Mouse (Mus musculus): ENCODE measurements around the gene Nck2.

DNA sequence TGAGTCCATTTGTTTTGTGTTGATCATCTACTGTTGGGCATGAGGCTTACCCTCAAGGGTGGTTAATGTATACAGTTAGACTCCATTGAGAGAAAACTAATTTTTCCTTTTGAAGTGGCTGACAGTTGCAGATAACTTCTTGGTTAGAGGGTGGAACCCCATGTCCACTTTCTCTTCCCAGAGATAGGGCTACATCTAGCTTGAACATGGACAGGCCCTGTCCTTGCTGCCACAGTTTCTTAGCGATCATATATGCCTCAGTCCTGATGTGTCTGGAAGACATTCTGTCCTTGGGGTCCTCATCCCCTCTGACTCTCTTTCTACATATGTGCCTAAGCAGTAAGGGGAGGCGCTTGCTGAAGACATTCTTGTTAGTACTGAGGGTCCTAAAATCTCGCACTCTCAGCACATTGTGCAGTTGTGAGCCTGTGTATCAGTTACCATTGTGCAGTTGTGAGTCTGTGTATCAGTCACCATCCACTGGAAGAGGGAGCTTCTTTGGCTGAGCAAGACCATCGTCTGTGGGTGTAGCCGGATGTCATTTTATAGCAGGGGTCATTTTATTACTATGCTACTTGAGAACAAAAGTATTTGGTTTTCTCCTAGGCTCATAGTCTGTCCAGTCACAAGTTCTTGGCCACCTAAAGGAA, 114.8 kb downstream of the Nck2 start:
- TF ChIP-seq POLR2A (IDR thresholded peaks at IDR 0.05; ENCODE audit: insufficient read length, low read depth): no peak
- TF ChIP-seq E2F4 (IDR thresholded peaks at IDR 0.05; ENCODE audit: insufficient read depth): no peak
- TF ChIP-seq TCF12 (IDR thresholded peaks at IDR 0.05; ENCODE audit: insufficient read depth, poor library complexity, severe bottlenecking): no peak
- TF ChIP-seq MAX (IDR thresholded peaks at IDR 0.05; ENCODE audit: low read depth): no peak
- TF ChIP-seq USF1 (IDR thresholded peaks at IDR 0.05; ENCODE audit: low read depth): no peak
- no peak for TF ChIP-seq REST (IDR thresholded peaks at IDR 0.05; ENCODE audit: insufficient read depth, insufficient read length)
- TF ChIP-seq CEBPB (IDR thresholded peaks at IDR 0.05; ENCODE audit: insufficient read depth, poor library complexity, severe bottlenecking): no peak
- TF ChIP-seq MYOG (IDR thresholded peaks at IDR 0.05; ENCODE audit: control insufficient read depth in 1 of 3, insufficient read depth in 1 of 3, insufficient read length in 2 of 3, low read depth in 2 of 3): no peak
- no peak for TF ChIP-seq MYOD1 (IDR thresholded peaks at IDR 0.05; ENCODE audit: control insufficient read depth in 1 of 3, insufficient read length in 2 of 3, low read depth in 2 of 3)
- TF ChIP-seq TCF3 (IDR thresholded peaks at IDR 0.05; ENCODE audit: insufficient read length, low read depth): no peak

Data from myocyte (in vitro differentiated cells).